Mouse (Mus musculus) heart, embryonic 12.5 days (tissue): ENCODE data around the gene Acvr2b. TPM values are rescaled to one million over a fixed set of nuclear protein-coding genes. Genes with fewer than 3 reads are reported as not detected.

Source experiments
- ATAC-seq: fragments of 200-750 bp; cut with Nextera tagmentation; 2 replicates; pipeline ENCODE4 v1.8.0; 2017; ENCODE audit warnings: moderate TSS enrichment, moderate library complexity; ENCODE audit not compliant: insufficient number of reproducible peaks, low FRiP score
- H3K27ac ChIP-seq: fragments of 300-500 bp; sonication (generic); 2 replicates; pipeline ENCODE4 v1.5.1; 2016; ENCODE audit warnings: mild to moderate bottlenecking, moderate library complexity; ENCODE audit not compliant: poor library complexity, severe bottlenecking
- H3K27me3 ChIP-seq: fragments of 300-500 bp; sonication (generic); replicated peaks from 2 replicates; pipeline ENCODE4 v1.6.1; 2016; ENCODE audit warnings: mild to moderate bottlenecking, moderate library complexity
- H3K36me3 ChIP-seq: fragments of 300-500 bp; sonication (generic); 2 replicates; pipeline ENCODE4 v1.6.1; 2016; ENCODE audit warnings: mild to moderate bottlenecking, moderate library complexity
- H3K4me1 ChIP-seq: fragments of 300-500 bp; sonication (generic); replicated peaks from 2 replicates; pipeline ENCODE4 v1.6.1; 2016; ENCODE audit warnings: mild to moderate bottlenecking
- H3K4me2 ChIP-seq: fragments of 300-500 bp; sonication (generic); 2 replicates; pipeline ENCODE4 v1.6.1; 2016; ENCODE audit warnings: mild to moderate bottlenecking, moderate library complexity
- H3K4me3 ChIP-seq: fragments of 300-500 bp; sonication (generic); 2 replicates; pipeline ENCODE4 v1.5.1; 2016; ENCODE audit warnings: mild to moderate bottlenecking
- H3K9ac ChIP-seq: fragments of 300-500 bp; sonication (generic); 2 replicates; pipeline ENCODE4 v1.6.1; 2016; ENCODE audit warnings: mild to moderate bottlenecking, moderate library complexity
- H3K9me3 ChIP-seq: fragments of 300-500 bp; sonication (generic); replicated peaks from 2 replicates; pipeline ENCODE4 v1.6.1; 2016; ENCODE audit warnings: mild to moderate bottlenecking, moderate library complexity
- WGBS: fragments of 180-500 bp; shearing (Covaris S2); methylation state at CpG from one replicate; pipeline ENCODE4 v1.1.7; 2016; 5-methylcytosine and 5-hydroxymethylcytosine counted together
- polyA plus RNA-seq: library from polyadenylated mRNA; unstranded; fragments of >200 nt; fragmentation: Nextera tagmentation; extraction: Ambion mirVana; gene quantifications from 2 replicates; pipeline ENCODE4 v1.2.1, GENCODE M21; 2016

Gene Acvr2b
- polyA plus RNA-seq, 1 experiment from 2014 or later: 28.9 TPM

- Histone ChIP-seq H3K36me3 (peaks cover 22% of the 10 kb centered on the region; the same call in 1 of the 2 replicates), H3K4me1 (peaks cover 45% of the 10 kb centered on the region), H3K9me3 (peaks cover 9% of the 10 kb centered on the region; the same call in 1 of the 2 replicates), H3K4me2 (no peak overlapping the region), H3K4me3 (no peak overlapping the region), H3K27me3 (no peaks in the 10 kb centered on the region), H3K27ac (no peak overlapping the region), H3K9ac (0 out of 2 replicates have a peak overlapping the region, but pooled peaks have one; percentile 21)
- ATAC-seq: no peak
- WGBS: 77% methylated on average over 15 of the region's 15 CpGs
Observed at GRCm38 (mm10) chr9:119407884-119408283, 6.0 kb downstream of the Acvr2b start.

GRCm38 (mm10) chr9:119408898-119409664 lies 7.2 kb downstream of the Acvr2b start:
- peak overlapping the region; percentile 35; the same call in 1 of the 2 replicates for H3K9ac ChIP-seq
- H3K4me2 ChIP-seq: peak overlapping the region; percentile 14; the same call in 1 of the 2 replicates
- H3K4me1 ChIP-seq: peaks cover 38% of the 10 kb centered on the region
- H3K36me3 ChIP-seq: peaks cover 28% of the 10 kb centered on the region
- H3K27me3 ChIP-seq: no peaks in the 10 kb centered on the region
- H3K9me3 ChIP-seq: peaks cover 15% of the 10 kb centered on the region
- WGBS: 58% methylated on average over 11 of the region's 11 CpGs
- no peak overlapping the region for H3K4me3 ChIP-seq
- H3K27ac ChIP-seq: peak overlapping the region; percentile 50
- no peak for ATAC-seq

DNA sequence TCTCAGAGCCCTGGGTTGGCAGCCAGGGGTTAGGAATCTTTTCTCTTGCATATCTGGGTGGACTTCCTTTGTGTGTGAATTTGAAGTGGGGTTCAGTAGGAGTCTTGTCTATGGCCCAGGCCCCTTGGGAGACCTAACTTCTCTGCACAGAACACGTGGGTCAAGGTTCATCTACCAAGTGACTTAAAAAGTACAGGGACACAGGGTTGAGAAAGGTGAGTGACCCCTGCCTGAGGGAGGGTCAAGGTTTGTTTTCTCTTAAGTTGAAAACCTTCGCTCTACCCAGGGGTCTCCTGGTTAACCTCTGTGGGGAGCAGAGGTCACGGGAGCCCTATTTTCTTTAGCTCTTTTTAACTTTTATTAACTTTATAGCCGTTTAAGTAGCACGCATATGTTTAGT lies 7.9 kb downstream of the Acvr2b start:
- 85% methylated on average over 5 of the region's 5 CpGs for whole genome bisulfite sequencing
- Histone ChIP-seq H3K27ac (peak overlapping the region; percentile 50), H3K4me1 (peaks cover 36% of the 10 kb centered on the region), H3K9me3 (peaks cover 15% of the 10 kb centered on the region), H3K27me3 (no peaks in the 10 kb centered on the region), H3K9ac (no peak overlapping the region), H3K4me3 (no peak overlapping the region), H3K4me2 (no peak overlapping the region), H3K36me3 (peaks cover 28% of the 10 kb centered on the region)
- no peak for ATAC-seq

DNA sequence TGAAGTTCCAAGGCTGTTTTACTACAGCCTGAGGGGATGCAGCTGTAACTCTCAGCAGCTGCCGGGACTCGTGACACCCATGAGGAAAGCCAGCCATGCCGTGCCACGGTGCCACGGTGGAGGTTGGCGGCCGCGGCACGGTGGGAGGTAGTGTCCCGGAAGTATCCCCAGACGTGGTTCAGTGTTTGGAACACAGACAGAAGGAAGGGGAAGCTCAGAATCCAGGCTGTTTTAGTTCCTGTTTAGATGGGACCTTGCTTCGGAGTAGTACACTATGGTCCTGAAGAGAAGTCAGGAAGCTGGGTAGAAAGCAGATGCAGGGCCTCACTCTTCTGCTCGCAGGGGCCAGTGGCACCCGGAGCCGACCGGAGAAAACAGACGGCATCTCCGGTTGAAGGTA lies 16.1 kb downstream of the Acvr2b start:
- 0 out of 2 replicates have a peak, but pooled peaks have one; percentile 25 for ATAC-seq
- H3K27ac ChIP-seq: no peak overlapping the region
- H3K9me3 ChIP-seq: peaks cover 4% of the 10 kb centered on the region
- H3K4me3 ChIP-seq: no peak overlapping the region
- peaks cover 4% of the 10 kb centered on the region for H3K36me3 ChIP-seq
- peak overlapping the region; percentile 30 for H3K4me2 ChIP-seq
- no peak overlapping the region for H3K9ac ChIP-seq
- WGBS: 64% methylated on average over 18 of the region's 18 CpGs
- no peaks in the 10 kb centered on the region for H3K27me3 ChIP-seq
- H3K4me1 ChIP-seq: peaks cover 46% of the 10 kb centered on the region

DNA sequence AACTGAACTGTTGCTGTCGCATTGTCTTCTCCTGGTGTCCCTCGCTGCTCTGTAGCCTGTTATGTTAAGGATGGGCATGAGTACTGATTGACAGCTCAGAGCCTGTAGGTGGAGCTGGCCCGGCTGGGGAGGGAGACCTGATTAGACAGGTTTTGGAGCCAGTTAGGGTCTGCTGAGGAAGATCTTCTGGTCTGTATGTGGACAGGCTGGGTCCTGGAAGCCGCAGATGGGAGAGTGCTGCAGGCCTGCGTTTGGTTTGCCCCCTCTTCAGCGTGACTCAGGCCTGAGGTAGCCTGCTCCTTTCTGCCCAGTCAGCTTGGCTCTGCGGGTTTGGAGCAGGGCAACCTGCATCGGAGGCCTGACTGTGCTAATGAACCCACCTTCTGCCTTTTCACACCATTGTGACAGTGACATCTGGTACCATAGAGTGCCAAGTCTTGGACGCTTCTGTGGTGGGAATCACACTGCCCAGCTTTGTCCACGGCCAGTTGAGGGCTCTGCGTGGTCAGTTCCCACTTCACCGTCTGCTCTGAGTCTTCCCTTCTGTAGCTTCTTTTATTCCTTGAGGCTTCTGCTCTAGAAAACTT lies 18.0 kb downstream of the Acvr2b start:
- ATAC-seq: no peak
- H3K4me3 ChIP-seq: no peak overlapping the region
- no peaks in the 10 kb centered on the region for H3K36me3 ChIP-seq
- no peak overlapping the region for H3K9ac ChIP-seq
- peak overlapping the region; percentile 32; the same call in 1 of the 2 replicates for H3K27ac ChIP-seq
- no peaks in the 10 kb centered on the region for H3K27me3 ChIP-seq
- no peak overlapping the region for H3K4me2 ChIP-seq
- H3K9me3 ChIP-seq: no peaks in the 10 kb centered on the region
- peaks cover 61% of the 10 kb centered on the region for H3K4me1 ChIP-seq
- WGBS: 70% methylated on average over 12 of the region's 12 CpGs

DNA sequence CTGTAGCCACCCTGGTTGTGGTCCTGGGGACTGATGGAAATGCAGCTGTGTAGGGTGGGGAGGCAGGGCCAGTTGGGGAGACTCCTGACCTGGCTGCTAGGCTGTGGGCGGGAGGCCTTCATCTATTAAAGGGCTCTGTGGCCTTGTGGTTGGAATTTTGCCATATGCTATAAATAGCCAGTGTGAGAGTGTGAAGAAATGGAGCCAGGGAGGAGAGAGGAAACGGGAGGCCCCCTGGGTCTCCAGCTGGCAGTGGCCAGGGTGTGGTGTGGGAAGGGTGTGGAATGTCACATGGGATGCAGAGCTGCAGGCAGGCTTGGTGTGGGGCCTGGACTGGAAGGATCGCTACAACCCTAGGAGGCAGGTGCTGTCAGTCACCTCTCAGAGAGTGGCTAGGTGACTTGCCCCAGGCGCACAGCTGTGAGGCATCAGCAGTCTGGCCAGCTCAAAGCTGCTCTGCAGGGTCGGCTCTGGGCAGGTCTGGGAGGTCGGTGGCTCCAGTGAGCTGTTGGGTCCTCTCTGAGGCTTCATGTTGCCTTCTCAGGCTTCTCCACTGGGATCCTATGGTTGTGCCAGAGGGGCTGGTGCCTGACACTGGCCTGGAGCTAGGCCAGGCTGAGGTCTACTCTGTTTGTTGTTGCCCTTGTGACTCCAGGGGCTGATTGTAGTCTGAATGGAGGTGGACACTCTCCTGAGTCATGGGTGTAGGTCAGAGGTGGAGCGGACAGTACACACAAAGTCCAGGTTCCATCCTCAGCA lies 23.5 kb downstream of the Acvr2b start:
- Histone ChIP-seq H3K4me2 (peak overlapping the region; percentile 58), H3K4me1 (peaks cover 65% of the 10 kb centered on the region), H3K9ac (peak overlapping the region; percentile 51), H3K36me3 (peaks cover 17% of the 10 kb centered on the region), H3K4me3 (peak overlapping the region; percentile 7; the same call in 1 of the 2 replicates), H3K27me3 (no peaks in the 10 kb centered on the region), H3K27ac (peak overlapping the region; percentile 95), H3K9me3 (no peaks in the 10 kb centered on the region)
- peak; percentile 88 for ATAC-seq
- 19% methylated on average over 7 of the region's 7 CpGs for WGBS

- peaks cover 59% of the 10 kb centered on the region for H3K4me1 ChIP-seq
- H3K9me3 ChIP-seq: no peaks in the 10 kb centered on the region
- ATAC-seq: no peak
- no peaks in the 10 kb centered on the region for H3K27me3 ChIP-seq
- H3K27ac ChIP-seq: peak overlapping the region; percentile 95
- H3K36me3 ChIP-seq: peaks cover 20% of the 10 kb centered on the region
- H3K9ac ChIP-seq: peak overlapping the region; percentile 51
- H3K4me3 ChIP-seq: no peak overlapping the region
- peak overlapping the region; percentile 58 for H3K4me2 ChIP-seq
- WGBS: 74% methylated on average over 13 of the region's 13 CpGs
Observed at GRCm38 (mm10) chr9:119425976-119426415, 24.1 kb downstream of the Acvr2b start.

DNA sequence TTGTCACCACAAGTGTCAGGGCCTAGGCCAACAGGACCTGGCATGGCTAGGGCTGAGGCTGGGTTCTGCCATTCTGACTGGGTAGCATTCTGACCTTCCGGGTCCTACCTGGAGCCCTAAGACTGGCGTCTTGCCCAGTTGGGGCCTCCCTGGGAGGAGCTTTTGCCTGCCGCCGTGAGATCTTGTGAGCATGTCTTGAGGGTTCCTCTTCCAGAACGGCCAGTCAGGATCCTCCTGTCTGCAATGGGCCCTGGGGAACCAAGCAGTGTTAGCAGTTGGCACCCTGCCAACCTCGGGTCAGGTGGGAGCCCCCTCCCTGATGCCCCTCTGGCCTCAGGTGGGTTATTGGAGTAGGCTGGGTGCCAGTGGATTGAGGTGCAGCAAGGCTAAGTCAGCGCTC lies 24.6 kb downstream of the Acvr2b start:
- no peak overlapping the region for H3K9ac ChIP-seq
- no peak overlapping the region for H3K4me3 ChIP-seq
- peaks cover 23% of the 10 kb centered on the region for H3K36me3 ChIP-seq
- H3K9me3 ChIP-seq: no peaks in the 10 kb centered on the region
- H3K4me2 ChIP-seq: no peak overlapping the region
- whole genome bisulfite sequencing: 65% methylated on average over 7 of the region's 7 CpGs
- H3K4me1 ChIP-seq: peaks cover 59% of the 10 kb centered on the region
- ATAC-seq: 0 out of 2 replicates have a peak, but pooled peaks have one; percentile 1
- H3K27ac ChIP-seq: peak overlapping the region; percentile 95
- H3K27me3 ChIP-seq: no peaks in the 10 kb centered on the region

GRCm38 (mm10) chr9:119430311-119430710 lies 28.4 kb downstream of the Acvr2b start:
- Histone ChIP-seq H3K9ac (no peak overlapping the region), H3K27ac (no peak overlapping the region), H3K36me3 (peaks cover 51% of the 10 kb centered on the region), H3K4me2 (no peak overlapping the region), H3K9me3 (no peaks in the 10 kb centered on the region), H3K4me3 (no peak overlapping the region), H3K4me1 (peaks cover 27% of the 10 kb centered on the region), H3K27me3 (no peaks in the 10 kb centered on the region)
- 0 out of 2 replicates have a peak, but pooled peaks have one; percentile 46 for ATAC-seq
- 48% methylated on average over 7 of the region's 7 CpGs for WGBS

DNA sequence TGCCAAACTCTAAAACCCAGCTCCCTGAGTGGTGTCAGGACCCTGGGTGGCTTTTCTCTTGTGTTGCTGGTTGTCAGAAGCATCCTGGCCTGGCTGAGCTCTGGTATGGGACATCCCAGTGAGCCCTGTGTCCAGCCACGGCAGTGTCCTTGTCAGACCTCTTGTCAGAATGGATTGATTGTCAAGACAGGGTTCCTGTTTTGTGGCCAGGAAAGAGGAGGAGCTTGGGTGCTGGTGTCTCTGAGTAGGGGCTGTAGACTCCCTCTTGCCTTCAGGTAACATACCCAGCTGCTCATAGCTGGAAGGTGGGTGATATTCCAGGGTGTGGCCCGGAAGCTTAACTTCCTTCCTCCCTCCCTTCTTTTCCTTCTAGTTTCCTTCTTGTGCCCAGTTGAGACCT lies 33.9 kb downstream of the Acvr2b start:
- H3K36me3 ChIP-seq: peaks cover 59% of the 10 kb centered on the region
- H3K4me1 ChIP-seq: no peaks in the 10 kb centered on the region
- H3K9ac ChIP-seq: no peak overlapping the region
- H3K27ac ChIP-seq: no peak overlapping the region
- ATAC-seq: no peak
- H3K9me3 ChIP-seq: no peaks in the 10 kb centered on the region
- 64% methylated on average over 2 of the region's 2 CpGs for WGBS
- no peak overlapping the region for H3K4me3 ChIP-seq
- no peak overlapping the region for H3K4me2 ChIP-seq
- H3K27me3 ChIP-seq: no peaks in the 10 kb centered on the region

- no peaks in the 10 kb centered on the region for H3K4me1 ChIP-seq
- H3K27me3 ChIP-seq: no peaks in the 10 kb centered on the region
- no peak overlapping the region for H3K9ac ChIP-seq
- WGBS: 92% methylated on average over 12 of the region's 12 CpGs
- H3K9me3 ChIP-seq: no peaks in the 10 kb centered on the region
- ATAC-seq: no peak
- H3K36me3 ChIP-seq: peaks cover 43% of the 10 kb centered on the region
- H3K27ac ChIP-seq: no peak overlapping the region
- H3K4me3 ChIP-seq: no peak overlapping the region
- no peak overlapping the region for H3K4me2 ChIP-seq
Observed at GRCm38 (mm10) chr9:119438065-119438464, 36.1 kb downstream of the Acvr2b start.
